Comparison of ENCODE assay signal across 21 mouse cellular contexts in the genomic region with DNA sequence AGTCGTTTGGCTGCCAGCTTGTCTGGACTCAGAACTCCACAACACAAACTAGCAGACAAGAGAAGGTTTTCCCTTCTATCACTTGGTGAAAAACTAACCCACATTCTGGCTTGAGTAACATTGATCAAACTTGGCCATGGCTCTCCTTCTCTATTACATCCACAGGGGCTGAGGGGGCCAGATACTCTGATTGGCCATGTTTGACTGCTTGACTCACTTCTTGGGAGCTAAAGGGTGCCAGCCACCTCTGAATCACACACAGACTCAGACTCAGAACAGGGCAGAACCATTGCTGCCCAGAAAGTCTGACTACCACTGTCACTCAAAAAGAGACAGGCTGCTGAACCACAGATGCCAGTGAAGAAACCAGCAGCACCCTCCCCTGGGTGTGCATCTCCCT. TPM values are rescaled to one million over a fixed set of nuclear protein-coding genes. Genes with fewer than 3 reads are reported as not detected.
A peak's percentile ranks its signal among the peaks of the same experiment; 100 is the strongest.
DNase-seq lines count a peak whose midpoint lies in the region; ATAC-seq and TF ChIP-seq lines count a peak whose summit lies in the region.
"Had no signal": no experiment of that assay in that cellular context is flagged by ENCODE, and none has a peak within 500 bp of the region (broad histone marks: within the 10 kb centered on the region; RNA-seq: fewer than 3 reads in every experiment).

No protein-coding gene starts in this region.

- 0 out of 2 replicates have a peak, but pooled peaks cover 7% of the 10 kb centered on the region for H3K4me1 ChIP-seq in forebrain, postnatal 0 days (ENCODE audit: insufficient read depth)
- peaks cover 9% of the 10 kb centered on the region; the same call in 1 of the 2 replicates for H3K4me1 ChIP-seq in forebrain, embryonic 13.5 days
- H3K4me1 ChIP-seq: hindbrain, embryonic 12.5 days had no signal

- no peaks in the 10 kb centered on the region for H3K36me3 ChIP-seq in forebrain, postnatal 0 days (ENCODE audit: insufficient read depth)
- H3K36me3 ChIP-seq in forebrain, embryonic 13.5 days (ENCODE audit: poor library complexity, severe bottlenecking) = peaks cover 6% of the 10 kb centered on the region; the same call in 1 of the 2 replicates
- H3K36me3 ChIP-seq in myocyte (ENCODE audit: control insufficient read depth, insufficient read depth) = no peaks in the 10 kb centered on the region
- H3K36me3 ChIP-seq: heart, embryonic 13.5 days; hindbrain, embryonic 12.5 days had no signal

- H3K9ac ChIP-seq in forebrain, postnatal 0 days = no peak overlapping the region
- no peak overlapping the region for H3K9ac ChIP-seq in forebrain, embryonic 13.5 days
- H3K9ac ChIP-seq: heart, embryonic 13.5 days; hindbrain, embryonic 12.5 days had no signal

- H3ac ChIP-seq in myocyte (ENCODE audit: control insufficient read depth, insufficient read length) = no peak overlapping the region

- H3K27ac ChIP-seq in forebrain, postnatal 0 days (ENCODE audit: low read depth, low read length) = no peak overlapping the region
- H3K27ac ChIP-seq in forebrain, embryonic 13.5 days = no peak overlapping the region
- H3K27ac ChIP-seq: embryonic facial prominence, embryonic 10.5 days; heart, embryonic 13.5 days; hindbrain, embryonic 12.5 days had no signal

- no peaks in the 10 kb centered on the region for H3K27me3 ChIP-seq in forebrain, postnatal 0 days (ENCODE audit: insufficient read depth, low read length)
- H3K27me3 ChIP-seq in forebrain, embryonic 13.5 days = no peaks in the 10 kb centered on the region
- H3K27me3 ChIP-seq in myocyte (ENCODE audit: control insufficient read depth, insufficient read depth, insufficient read length) = no peaks in the 10 kb centered on the region
- H3K27me3 ChIP-seq: heart, embryonic 13.5 days; hindbrain, embryonic 12.5 days had no signal

- ATAC-seq in forebrain, postnatal 0 days = peak; percentile 50
- no peak for ATAC-seq in forebrain, embryonic 13.5 days
- no peak for ATAC-seq in megakaryocyte progenitor cell, adult 5-6 weeks (replicated peaks; ENCODE audit: poor library complexity)
- ATAC-seq: hindbrain, embryonic 16.5 days; inflammation-experienced regulatory T-cells, adult 6 months; intestine, postnatal 0 days had no signal

- no peak overlapping the region for H3K4me3 ChIP-seq in forebrain, postnatal 0 days (ENCODE audit: low read depth, low read length)
- H3K4me3 ChIP-seq in forebrain, embryonic 13.5 days = no peak overlapping the region
- H3K4me3 ChIP-seq in myocyte = no peak overlapping the region
- H3K4me3 ChIP-seq: embryonic facial prominence, embryonic 10.5 days; erythroblast, embryonic 14.5 days; heart, embryonic 13.5 days; hindbrain, embryonic 12.5 days had no signal

- H3K79me2 ChIP-seq in myocyte (ENCODE audit: control insufficient read depth, insufficient read depth) = no peaks in the 10 kb centered on the region

- H3K4me2 ChIP-seq in forebrain, postnatal 0 days (ENCODE audit: low read depth) = no peak overlapping the region
- H3K4me2 ChIP-seq in forebrain, embryonic 13.5 days = no peak overlapping the region
- peak overlapping the region; percentile 59 for H3K4me2 ChIP-seq in myocyte (ENCODE audit: low read depth)
- H3K4me2 ChIP-seq: heart, embryonic 13.5 days; hindbrain, embryonic 12.5 days had no signal

- peak; percentile 69 for DNase-seq in adrenal gland, adult 2 months
- no peak for DNase-seq in adrenal gland, postnatal 4 days (ENCODE audit: low spot score in 2 of 2)
- no peak for DNase-seq in forebrain, postnatal 0 days
- peak; percentile 80 for DNase-seq in NIH3T3 (ENCODE audit: low read depth)
- no peak for DNase-seq in embryo, embryonic 9.5 days (ENCODE audit: extremely low spot score)
- DNase-seq: cerebellum, adult 9-11 months; cerebellum, postnatal 36 days; gastrocnemius, postnatal 36 days; heart, adult 11 months; heart, postnatal 36 days; kidney, adult 8-10 months had no signal

- 37% methylated on average over 1 of the region's 1 CpGs for WGBS in forebrain, postnatal 0 days
- 86% methylated on average over 1 of the region's 1 CpGs for WGBS in forebrain, embryonic 13.5 days

- TF ChIP-seq CTCF in forebrain, postnatal 0 days (IDR thresholded peaks at IDR 0.05; ENCODE audit: low read depth) = no peak

- TF ChIP-seq POLR2A in myocyte (IDR thresholded peaks at IDR 0.05; ENCODE audit: insufficient read length, low read depth) = no peak

- H3K9me3 ChIP-seq in forebrain, postnatal 0 days (ENCODE audit: low read length) = no peaks in the 10 kb centered on the region
- H3K9me3 ChIP-seq in forebrain, embryonic 13.5 days (replicated peaks) = 0 out of 2 replicates have a peak, but pooled peaks cover 7% of the 10 kb centered on the region
- H3K9me3 ChIP-seq: heart, embryonic 13.5 days; hindbrain, embryonic 12.5 days had no signal

TF ChIP-seq in myocyte, 11 proteins besides CTCF, POLR2A, EP300 and RAD21:
- TF ChIP-seq E2F4 (IDR thresholded peaks at IDR 0.05; ENCODE audit: insufficient read depth) (no peak), REST (IDR thresholded peaks at IDR 0.05; ENCODE audit: insufficient read depth, insufficient read length) (no peak), MYOD1 (IDR thresholded peaks at IDR 0.05; ENCODE audit: control insufficient read depth in 1 of 3, insufficient read length in 2 of 3, low read depth in 2 of 3) (no peak), USF1 (IDR thresholded peaks at IDR 0.05; ENCODE audit: low read depth) (no peak), SRF (IDR thresholded peaks at IDR 0.05; ENCODE audit: control insufficient read depth, insufficient read length, low read depth) (no peak), CEBPB (IDR thresholded peaks at IDR 0.05; ENCODE audit: insufficient read depth, poor library complexity, severe bottlenecking) (no peak), MAX (IDR thresholded peaks at IDR 0.05; ENCODE audit: low read depth) (no peak), TCF3 (IDR thresholded peaks at IDR 0.05; ENCODE audit: insufficient read length, low read depth) (no peak), TCF12 (IDR thresholded peaks at IDR 0.05; ENCODE audit: insufficient read depth, poor library complexity, severe bottlenecking) (no peak), POLR2AphosphoS2 (IDR thresholded peaks at IDR 0.05; ENCODE audit: insufficient read length, low read depth) (no peak), MYOG (IDR thresholded peaks at IDR 0.05; ENCODE audit: control insufficient read depth in 1 of 3, insufficient read depth in 1 of 3, insufficient read length in 2 of 3, low read depth in 2 of 3) (no peak)

RNA-seq across cellular contexts. Expression of a gene that starts 6.2 kb away (rescaled TPM):
- 10 to 100 TPM; 33.0 to 44.4 TPM for total RNA-seq in adrenal gland, adult 2 months (2021)
- 21.9 and 33.1 TPM in 2 replicates for polyA plus RNA-seq in adrenal gland, adult 2 months (2012; rRNA removed)
- total RNA-seq in adrenal gland, postnatal 4 days (2021) = 10 to 100 TPM; 52.6 to 59.5 TPM
- total RNA-seq in forebrain, postnatal 0 days (2014; rRNA removed) = 19.8 and 25.4 TPM in 2 replicates
- 4.0 and 6.2 TPM in 2 replicates for polyA plus RNA-seq in forebrain, postnatal 0 days (2015; fragmentation: Nextera tagmentation; extraction: Ambion mirVana)
- polyA plus RNA-seq in forebrain, embryonic 13.5 days (2015; fragmentation: Nextera tagmentation; extraction: Ambion mirVana) = 7.0 and 7.1 TPM in 2 replicates
- polyA plus RNA-seq in myocyte (2012; fragmentation: generic; extraction: Trizol) = 6.3 TPM
- total RNA-seq in megakaryocyte progenitor cell, adult 5-6 weeks (2015) = 2.3 and 2.4 TPM in 2 replicates
- total RNA-seq in megakaryocyte progenitor cell, adult 5-6 weeks (2017) = 2.0 and 3.8 TPM in 2 replicates
- polyA plus RNA-seq: erythroblast, embryonic 14.5 days had no signal

RNA-seq across cellular contexts. Expression of a gene that starts 18.2 kb away (rescaled TPM):
- total RNA-seq in adrenal gland, adult 2 months (2021) = 100 to 1,000 TPM; 175 to 300 TPM
- 12.6 and 26.8 TPM in 2 replicates for polyA plus RNA-seq in adrenal gland, adult 2 months (2012; rRNA removed)
- 10 to 100 TPM in 1 of 2 experiments, 1 to 10 TPM in 1; 5.8 to 55.5 TPM for total RNA-seq in adrenal gland, postnatal 4 days (2021)
- total RNA-seq in forebrain, postnatal 0 days (2014; rRNA removed) = 28.4 and 80.6 TPM in 2 replicates
- 60.0 and 67.8 TPM in 2 replicates for polyA plus RNA-seq in forebrain, postnatal 0 days (2015; fragmentation: Nextera tagmentation; extraction: Ambion mirVana)
- 5.8 and 7.7 TPM in 2 replicates for polyA plus RNA-seq in forebrain, embryonic 13.5 days (2015; fragmentation: Nextera tagmentation; extraction: Ambion mirVana)
- 634 TPM for polyA plus RNA-seq in myocyte (2012; fragmentation: generic; extraction: Trizol)
- 9.5 and 10.5 TPM in 2 replicates for total RNA-seq in megakaryocyte progenitor cell, adult 5-6 weeks (2015)
- total RNA-seq in megakaryocyte progenitor cell, adult 5-6 weeks (2017) = 4.7 and 5.9 TPM in 2 replicates
- polyA plus RNA-seq: erythroblast, embryonic 14.5 days had no signal

RNA-seq across cellular contexts. Expression of a gene that starts 55.1 kb away (rescaled TPM):
- total RNA-seq in adrenal gland, adult 2 months (2021) = 10 to 100 TPM in 1 of 2 experiments, 1 to 10 TPM in 1; 6.3 to 14.3 TPM
- polyA plus RNA-seq in adrenal gland, adult 2 months (2012; rRNA removed) = 0.89 and 1.8 TPM in 2 replicates
- total RNA-seq in adrenal gland, postnatal 4 days (2021) = 10 to 100 TPM; 12.8 to 15.6 TPM
- total RNA-seq in forebrain, postnatal 0 days (2014; rRNA removed) = 6.6 and 9.1 TPM in 2 replicates
- 4.9 and 6.3 TPM in 2 replicates for polyA plus RNA-seq in forebrain, postnatal 0 days (2015; fragmentation: Nextera tagmentation; extraction: Ambion mirVana)
- polyA plus RNA-seq in forebrain, embryonic 13.5 days (2015; fragmentation: Nextera tagmentation; extraction: Ambion mirVana) = 16.2 and 17.0 TPM in 2 replicates
- 0.95 TPM for polyA plus RNA-seq in myocyte (2012; fragmentation: generic; extraction: Trizol)
- 11.3 and 17.8 TPM in 2 replicates for total RNA-seq in megakaryocyte progenitor cell, adult 5-6 weeks (2015)
- total RNA-seq in megakaryocyte progenitor cell, adult 5-6 weeks (2017) = 10.7 and 14.6 TPM in 2 replicates

Comparison
In these comparisons a context has a peak if more than half of its experiments do, and no peak if none do; other contexts are left out.
1. DNase-seq: peak in adrenal gland, adult 2 months (single experiment) and NIH3T3 (single experiment); none in adrenal gland, postnatal 4 days (0 of 2), forebrain, postnatal 0 days (single experiment) and embryo, embryonic 9.5 days (single experiment).